Mouse (Mus musculus) spleen, postnatal 36 days (tissue): ENCODE data around the gene Olfr727.

Experiments
- DNase-seq, 2 experiments: peaks; one replicate each; pipeline ENCODE4 v3.0.0; 2022; ENCODE audit warnings: low spot score in 2 of 2, mixed read lengths in 1 of 2

The Olfr727 gene

DNA sequence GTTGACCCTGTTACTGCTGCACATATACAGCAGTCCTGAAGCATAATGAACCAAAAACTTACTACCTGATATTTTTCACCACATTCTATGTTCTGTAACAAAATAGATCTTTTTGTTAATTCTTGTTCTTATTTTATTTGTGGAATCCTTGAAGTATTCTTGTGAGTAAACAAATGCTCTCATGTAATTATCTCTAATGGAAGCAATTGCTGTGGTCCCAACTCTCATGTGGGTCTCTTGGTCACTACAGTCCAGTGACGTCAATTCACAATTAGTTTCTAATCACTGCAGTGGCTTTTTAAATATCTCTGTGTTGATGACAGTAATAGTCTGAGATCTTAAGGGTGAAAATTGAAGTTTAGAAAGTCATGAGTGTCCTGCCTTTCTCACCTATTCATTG, at the start of gene Olfr727:
Gene Olfr727, plus strand, starts transcription at position 301 of the 400 bp plus-strand sequence.
- no peak for DNase-seq

DNA sequence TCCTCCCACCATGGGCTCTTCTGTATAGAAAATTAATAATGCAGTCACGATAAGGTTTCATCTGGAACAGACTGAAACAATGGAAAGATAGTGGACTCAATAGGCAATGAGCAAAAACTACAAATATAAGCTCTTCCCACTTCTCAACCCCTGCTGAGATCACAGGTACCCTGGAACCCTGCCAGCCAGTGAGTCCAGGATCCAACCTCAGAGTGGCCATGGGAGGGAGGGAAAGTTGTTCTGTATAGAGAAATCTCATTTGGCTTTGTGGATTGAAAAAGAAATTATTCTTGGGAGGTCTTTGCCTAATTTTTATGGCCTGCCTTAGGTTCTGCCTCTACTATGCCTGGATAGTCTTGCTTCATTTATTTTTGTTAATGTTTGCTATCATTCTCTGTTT, 32.1 kb upstream of the Olfr727 start, which contains the start of gene Olfr726:
Gene Olfr726, minus strand, starts transcription at position 101 of the 400 bp plus-strand sequence.
- DNase-seq, result no peak

GRCm38 (mm10) chr14:50142580-50142979, 19.6 kb downstream of the Olfr727 start, which contains the start of gene Olfr728:
Gene Olfr728 (minus strand): TSS chr14:50142680.
- DNase-seq, result no peak

DNA sequence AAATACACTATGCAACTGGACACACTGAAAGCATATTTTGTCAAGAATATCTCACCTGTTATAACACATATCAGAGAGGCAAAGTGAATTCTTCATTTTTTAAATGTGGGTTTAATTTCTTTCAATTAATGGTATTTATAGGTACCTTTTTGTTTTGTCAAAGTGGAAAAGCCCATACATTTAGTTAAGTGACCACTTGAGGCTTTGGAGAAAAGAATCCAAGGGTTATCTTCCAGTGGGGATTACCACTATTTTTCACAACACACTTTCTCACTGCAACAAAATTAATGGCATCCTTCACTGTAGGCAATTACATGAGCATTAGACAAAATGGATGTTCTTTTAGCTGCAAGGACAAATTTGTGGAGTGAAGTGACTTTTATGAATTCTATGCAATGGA, 29.8 kb downstream of the Olfr727 start, which contains the start of gene Olfr729:
Gene Olfr729, minus strand, starts transcription at position 101 of the 400 bp plus-strand sequence.
- DNase-seq, result no peak
